Mouse (Mus musculus): ENCODE data around the gene Ccdc28b. TPM values are rescaled to one million over a fixed set of nuclear protein-coding genes. Genes with fewer than 3 reads are reported as not detected.

Ccdc28b gene
- polyA plus RNA-seq (2016; fragmentation: Nextera tagmentation; extraction: Ambion mirVana) = 88.3 TPM in 2 replicates

GRCm38 (mm10) chr4:129623681-129624091, at the start of gene Ccdc28b:
TSS of gene Ccdc28b (minus strand) at chr4:129623947.
- H3K27me3 ChIP-seq = no peaks in the 10 kb centered on the region
- peak within 1 kb of the TSS; percentile 59 for H3K4me3 ChIP-seq
- H3K36me3 ChIP-seq = peaks cover 33% of the 10 kb centered on the region
- peak; percentile 47 for ATAC-seq (ENCODE audit: low FRiP score, low read depth)
- 0% methylated on average over 10 of the region's 10 CpGs for WGBS
- H3K4me1 ChIP-seq = peaks cover 33% of the 10 kb centered on the region
- H3K4me2 ChIP-seq (replicated peaks) = peak within 1 kb of the TSS; percentile 84
- peak within 1 kb of the TSS; percentile 88 for H3K27ac ChIP-seq (replicated peaks)
- peak within 1 kb of the TSS; percentile 72 for H3K9ac ChIP-seq (replicated peaks)
- no peaks in the 10 kb centered on the region for H3K9me3 ChIP-seq

- Histone ChIP-seq H3K9ac (replicated peaks) (peak overlapping the region; percentile 88), H3K36me3 (peaks cover 31% of the 10 kb centered on the region), H3K4me2 (replicated peaks) (peak overlapping the region; percentile 97), H3K27me3 (no peaks in the 10 kb centered on the region), H3K27ac (replicated peaks) (peak overlapping the region; percentile 93), H3K9me3 (no peaks in the 10 kb centered on the region), H3K4me3 (peak overlapping the region; percentile 75), H3K4me1 (peaks cover 17% of the 10 kb centered on the region)
- ATAC-seq (ENCODE audit: low FRiP score, low read depth) = no peak
- 11% methylated on average over 10 of the region's 10 CpGs for WGBS
Observed at GRCm38 (mm10) chr4:129672878-129673449, 49.2 kb upstream of the Ccdc28b start.

GRCm38 (mm10) chr4:129672083-129672877, 48.5 kb upstream of the Ccdc28b start, which contains the start of gene Kpna6:
TSS of gene Kpna6 (minus strand) at chr4:129672767.
- Histone ChIP-seq H3K4me3 (peak within 1 kb of the TSS; percentile 75), H3K4me2 (replicated peaks) (peak within 1 kb of the TSS; percentile 97), H3K27me3 (no peaks in the 10 kb centered on the region), H3K27ac (replicated peaks) (peak within 1 kb of the TSS; percentile 93), H3K4me1 (peaks cover 17% of the 10 kb centered on the region), H3K9me3 (no peaks in the 10 kb centered on the region), H3K36me3 (peaks cover 25% of the 10 kb centered on the region), H3K9ac (replicated peaks) (peak within 1 kb of the TSS; percentile 88)
- whole genome bisulfite sequencing = under 1% methylated on average over 65 of the region's 65 CpGs
- ATAC-seq (ENCODE audit: low FRiP score, low read depth) = peak; percentile 91

- H3K4me1 ChIP-seq = peaks cover 17% of the 10 kb centered on the region
- peak overlapping the region; percentile 75 for H3K4me3 ChIP-seq
- ATAC-seq (ENCODE audit: low FRiP score, low read depth) = no peak
- H3K36me3 ChIP-seq = peaks cover 18% of the 10 kb centered on the region
- H3K27me3 ChIP-seq = no peaks in the 10 kb centered on the region
- H3K4me2 ChIP-seq (replicated peaks) = peak overlapping the region; percentile 97
- peak overlapping the region; percentile 88 for H3K9ac ChIP-seq (replicated peaks)
- H3K9me3 ChIP-seq = no peaks in the 10 kb centered on the region
- WGBS = 7% methylated on average over 12 of the region's 12 CpGs
- peak overlapping the region; percentile 93 for H3K27ac ChIP-seq (replicated peaks)
Observed at GRCm38 (mm10) chr4:129671491-129672082, 47.8 kb upstream of the Ccdc28b start.

GRCm38 (mm10) chr4:129662255-129662813, 38.6 kb upstream of the Ccdc28b start:
- no peaks in the 10 kb centered on the region for H3K9me3 ChIP-seq
- no peaks in the 10 kb centered on the region for H3K27me3 ChIP-seq
- 86% methylated on average over 3 of the region's 3 CpGs for WGBS
- no peak overlapping the region for H3K4me2 ChIP-seq (replicated peaks)
- H3K36me3 ChIP-seq = peaks cover 40% of the 10 kb centered on the region
- ATAC-seq (ENCODE audit: low FRiP score, low read depth) = no peak
- H3K4me3 ChIP-seq = no peak overlapping the region
- H3K4me1 ChIP-seq = no peaks in the 10 kb centered on the region
- no peak overlapping the region for H3K27ac ChIP-seq (replicated peaks)
- H3K9ac ChIP-seq (replicated peaks) = no peak overlapping the region

- WGBS = 92% methylated on average over 3 of the region's 3 CpGs
- H3K36me3 ChIP-seq = peaks cover 47% of the 10 kb centered on the region
Observed at GRCm38 (mm10) chr4:129661584-129661983, 37.8 kb upstream of the Ccdc28b start.

GRCm38 (mm10) chr4:129654770-129655169, 31.0 kb upstream of the Ccdc28b start:
- no peak for ATAC-seq (ENCODE audit: low FRiP score, low read depth)
- Histone ChIP-seq H3K4me1 (no peaks in the 10 kb centered on the region), H3K27ac (replicated peaks) (no peak overlapping the region), H3K4me2 (replicated peaks) (no peak overlapping the region), H3K4me3 (no peak overlapping the region), H3K27me3 (no peaks in the 10 kb centered on the region), H3K9ac (replicated peaks) (no peak overlapping the region), H3K36me3 (peaks cover 90% of the 10 kb centered on the region), H3K9me3 (no peaks in the 10 kb centered on the region)
- WGBS = 93% methylated on average over 14 of the region's 14 CpGs

More at GRCm38 (mm10) chr4:129661584-129661983, 37.8 kb upstream of the Ccdc28b start:
- Histone ChIP-seq H3K4me2 (replicated peaks) (no peak overlapping the region), H3K9me3 (no peaks in the 10 kb centered on the region), H3K4me1 (no peaks in the 10 kb centered on the region), H3K27ac (replicated peaks) (no peak overlapping the region), H3K27me3 (no peaks in the 10 kb centered on the region), H3K9ac (replicated peaks) (no peak overlapping the region), H3K4me3 (no peak overlapping the region)
- no peak for ATAC-seq (ENCODE audit: low FRiP score, low read depth)

GRCm38 (mm10) chr4:129650359-129650758, 26.6 kb upstream of the Ccdc28b start:
- Histone ChIP-seq H3K9ac (replicated peaks) (no peak overlapping the region), H3K4me3 (no peak overlapping the region), H3K27me3 (no peaks in the 10 kb centered on the region), H3K9me3 (no peaks in the 10 kb centered on the region), H3K27ac (replicated peaks) (no peak overlapping the region), H3K4me1 (no peaks in the 10 kb centered on the region), H3K36me3 (peaks cover 93% of the 10 kb centered on the region), H3K4me2 (replicated peaks) (no peak overlapping the region)
- no peak for ATAC-seq (ENCODE audit: low FRiP score, low read depth)
- WGBS = 93% methylated on average over 8 of the region's 8 CpGs

- H3K27me3 ChIP-seq = no peaks in the 10 kb centered on the region
- H3K4me2 ChIP-seq (replicated peaks) = no peak overlapping the region
- no peak overlapping the region for H3K9ac ChIP-seq (replicated peaks)
- peaks cover 86% of the 10 kb centered on the region for H3K36me3 ChIP-seq
- H3K4me3 ChIP-seq = no peak overlapping the region
- H3K4me1 ChIP-seq = no peaks in the 10 kb centered on the region
- H3K9me3 ChIP-seq = no peaks in the 10 kb centered on the region
- WGBS = 90% methylated on average over 1 of the region's 1 CpGs
- no peak overlapping the region for H3K27ac ChIP-seq (replicated peaks)
- ATAC-seq (ENCODE audit: low FRiP score, low read depth) = no peak
Observed at GRCm38 (mm10) chr4:129648656-129649055, 24.9 kb upstream of the Ccdc28b start.

GRCm38 (mm10) chr4:129645204-129645603, 21.5 kb upstream of the Ccdc28b start:
- H3K9me3 ChIP-seq = no peaks in the 10 kb centered on the region
- no peak overlapping the region for H3K4me3 ChIP-seq
- no peak overlapping the region for H3K27ac ChIP-seq (replicated peaks)
- no peak overlapping the region for H3K9ac ChIP-seq (replicated peaks)
- 93% methylated on average over 6 of the region's 6 CpGs for WGBS
- peaks cover 58% of the 10 kb centered on the region for H3K36me3 ChIP-seq
- H3K27me3 ChIP-seq = no peaks in the 10 kb centered on the region
- no peak overlapping the region for H3K4me2 ChIP-seq (replicated peaks)
- ATAC-seq (ENCODE audit: low FRiP score, low read depth) = no peak
- peaks cover 5% of the 10 kb centered on the region; the same call in 1 of the 2 replicates for H3K4me1 ChIP-seq

GRCm38 (mm10) chr4:129641756-129642155, 18.0 kb upstream of the Ccdc28b start:
- 0 out of 2 replicates have a peak overlapping the region, but pooled peaks have one; percentile 24 for H3K4me2 ChIP-seq (replicated peaks)
- peaks cover 49% of the 10 kb centered on the region for H3K36me3 ChIP-seq
- no peak overlapping the region for H3K4me3 ChIP-seq
- no peak overlapping the region for H3K27ac ChIP-seq (replicated peaks)
- H3K4me1 ChIP-seq = peaks cover 27% of the 10 kb centered on the region
- ATAC-seq (ENCODE audit: low FRiP score, low read depth) = no peak
- H3K9ac ChIP-seq (replicated peaks) = no peak overlapping the region
- no peaks in the 10 kb centered on the region for H3K27me3 ChIP-seq
- H3K9me3 ChIP-seq = no peaks in the 10 kb centered on the region
- 66% methylated on average over 5 of the region's 5 CpGs for WGBS
